Mouse (Mus musculus): ENCODE measurements around the gene Rdh7. TPM values are rescaled to one million over a fixed set of nuclear protein-coding genes. Genes with fewer than 3 reads are reported as not detected.

Gene Rdh7
- polyA plus RNA-seq, 1 experiment = not detected

GRCm38 (mm10) chr10:127886971-127887370, 1.6 kb downstream of the Rdh7 start:
- Histone ChIP-seq H3K36me3 (ENCODE audit: control insufficient read depth, insufficient read depth) (no peaks in the 10 kb centered on the region), H3K4me3 (ENCODE audit: insufficient read depth, poor library complexity, severe bottlenecking) (no peak overlapping the region), H3K79me3 (ENCODE audit: low read depth) (no peaks in the 10 kb centered on the region), H3ac (ENCODE audit: control insufficient read depth, insufficient read length, low read depth) (no peak overlapping the region), H3K27me3 (ENCODE audit: control insufficient read depth, insufficient read depth, insufficient read length) (peaks cover 17% of the 10 kb centered on the region), H3K79me2 (ENCODE audit: control insufficient read depth, insufficient read depth) (no peaks in the 10 kb centered on the region)
- TF ChIP-seq FOSL1 (IDR thresholded peaks at IDR 0.05; ENCODE audit: insufficient read depth, low read length, poor library complexity, severe bottlenecking) (no peak), USF1 (IDR thresholded peaks at IDR 0.05; ENCODE audit: low read depth) (no peak), MAX (IDR thresholded peaks at IDR 0.05) (no peak), CEBPB (IDR thresholded peaks at IDR 0.05; ENCODE audit: low read depth) (no peak), CTCF (IDR thresholded peaks at IDR 0.05; ENCODE audit: control insufficient read depth, insufficient read depth, insufficient read length) (no peak), MYOG (IDR thresholded peaks at IDR 0.05; ENCODE audit: control insufficient read depth, extremely low read depth, insufficient read length) (no peak), MYOD1 (IDR thresholded peaks at IDR 0.05; ENCODE audit: control insufficient read depth, insufficient read length, low read depth) (no peak)

GRCm38 (mm10) chr10:127886551-127886950, 2.1 kb downstream of the Rdh7 start:
- H3K36me3 ChIP-seq (ENCODE audit: control insufficient read depth, insufficient read depth) = no peaks in the 10 kb centered on the region
- no peaks in the 10 kb centered on the region for H3K79me3 ChIP-seq (ENCODE audit: low read depth)
- H3K27me3 ChIP-seq (ENCODE audit: control insufficient read depth, insufficient read depth, insufficient read length) = peaks cover 12% of the 10 kb centered on the region
- no peak overlapping the region for H3K4me3 ChIP-seq (ENCODE audit: insufficient read depth, poor library complexity, severe bottlenecking)
- H3K79me2 ChIP-seq (ENCODE audit: control insufficient read depth, insufficient read depth) = no peaks in the 10 kb centered on the region
- TF ChIP-seq MYOG (IDR thresholded peaks at IDR 0.05; ENCODE audit: control insufficient read depth, extremely low read depth, insufficient read length) = no peak
- TF ChIP-seq USF1 (IDR thresholded peaks at IDR 0.05; ENCODE audit: low read depth) = no peak
- TF ChIP-seq MAX (IDR thresholded peaks at IDR 0.05) = no peak
- TF ChIP-seq MYOD1 (IDR thresholded peaks at IDR 0.05; ENCODE audit: control insufficient read depth, insufficient read length, low read depth) = no peak
- no peak for TF ChIP-seq FOSL1 (IDR thresholded peaks at IDR 0.05; ENCODE audit: insufficient read depth, low read length, poor library complexity, severe bottlenecking)
- TF ChIP-seq CEBPB (IDR thresholded peaks at IDR 0.05; ENCODE audit: low read depth) = no peak
- TF ChIP-seq CTCF (IDR thresholded peaks at IDR 0.05; ENCODE audit: control insufficient read depth, insufficient read depth, insufficient read length) = no peak
- no peak overlapping the region for H3ac ChIP-seq (ENCODE audit: control insufficient read depth, insufficient read length, low read depth)

DNA sequence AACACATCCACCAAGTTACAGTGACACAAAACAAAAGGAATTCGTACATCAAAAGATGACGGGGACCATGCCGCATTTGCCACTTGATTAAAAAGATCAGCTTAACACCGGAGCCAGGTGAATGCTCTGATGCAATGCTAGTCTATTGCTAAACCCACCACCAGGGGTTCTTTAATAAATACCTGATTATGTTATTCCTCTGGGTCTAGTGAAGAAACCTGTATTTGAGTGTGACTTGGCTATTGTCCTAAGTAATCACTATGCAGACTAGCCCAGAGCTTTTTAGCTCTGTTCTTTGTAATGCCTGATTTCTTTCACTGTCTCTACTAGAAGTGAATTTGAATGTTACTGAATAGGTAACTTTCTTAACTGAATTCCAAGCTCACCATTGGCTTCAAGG, 7.6 kb downstream of the Rdh7 start:
- H3K4me3 ChIP-seq (ENCODE audit: insufficient read depth, poor library complexity, severe bottlenecking) = no peak overlapping the region
- no peaks in the 10 kb centered on the region for H3K79me3 ChIP-seq (ENCODE audit: low read depth)
- no peak overlapping the region for H3ac ChIP-seq (ENCODE audit: control insufficient read depth, insufficient read length, low read depth)
- TF ChIP-seq USF1 (IDR thresholded peaks at IDR 0.05; ENCODE audit: low read depth) (no peak), CTCF (IDR thresholded peaks at IDR 0.05; ENCODE audit: control insufficient read depth, insufficient read depth, insufficient read length) (no peak), MYOG (IDR thresholded peaks at IDR 0.05; ENCODE audit: control insufficient read depth, extremely low read depth, insufficient read length) (no peak), MAX (IDR thresholded peaks at IDR 0.05) (no peak), CEBPB (IDR thresholded peaks at IDR 0.05; ENCODE audit: low read depth) (no peak), FOSL1 (IDR thresholded peaks at IDR 0.05; ENCODE audit: insufficient read depth, low read length, poor library complexity, severe bottlenecking) (no peak), MYOD1 (IDR thresholded peaks at IDR 0.05; ENCODE audit: control insufficient read depth, insufficient read length, low read depth) (no peak)
- H3K27me3 ChIP-seq (ENCODE audit: control insufficient read depth, insufficient read depth, insufficient read length) = peaks cover 4% of the 10 kb centered on the region
- no peaks in the 10 kb centered on the region for H3K79me2 ChIP-seq (ENCODE audit: control insufficient read depth, insufficient read depth)
- no peaks in the 10 kb centered on the region for H3K36me3 ChIP-seq (ENCODE audit: control insufficient read depth, insufficient read depth)

DNA sequence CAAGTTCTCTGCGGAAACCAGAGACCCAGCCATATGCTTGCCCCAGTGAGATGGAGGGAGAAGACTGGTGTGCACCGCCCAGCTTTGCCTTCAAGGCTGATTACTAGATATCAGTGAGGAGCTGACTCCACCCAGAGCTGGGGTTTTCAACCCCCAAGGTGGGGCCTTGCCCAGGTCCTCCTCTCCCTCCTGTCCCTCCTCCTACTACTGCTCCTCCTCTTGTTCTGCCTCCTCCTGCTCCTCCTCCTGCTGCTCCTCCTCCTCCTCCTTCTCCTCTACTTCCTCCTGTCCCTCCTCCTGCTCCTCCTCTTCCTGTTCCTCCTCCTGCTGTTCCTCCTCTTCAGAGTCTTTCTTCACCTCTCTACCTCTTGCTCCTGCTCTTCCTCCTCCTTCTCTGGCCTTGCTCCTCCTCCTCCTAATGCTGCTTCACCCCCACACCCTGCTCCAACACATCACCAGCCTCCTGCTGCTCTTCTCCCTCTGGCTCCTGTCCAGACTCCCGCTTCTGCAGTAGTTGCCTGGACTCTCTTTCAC, 9.4 kb downstream of the Rdh7 start:
- Histone ChIP-seq H3K79me2 (ENCODE audit: control insufficient read depth, insufficient read depth) (no peaks in the 10 kb centered on the region), H3K79me3 (ENCODE audit: low read depth) (no peaks in the 10 kb centered on the region), H3K4me3 (ENCODE audit: insufficient read depth, poor library complexity, severe bottlenecking) (no peak overlapping the region), H3ac (ENCODE audit: control insufficient read depth, insufficient read length, low read depth) (no peak overlapping the region), H3K36me3 (ENCODE audit: control insufficient read depth, insufficient read depth) (no peaks in the 10 kb centered on the region), H3K27me3 (ENCODE audit: control insufficient read depth, insufficient read depth, insufficient read length) (peaks cover 7% of the 10 kb centered on the region)
- TF ChIP-seq MYOG (IDR thresholded peaks at IDR 0.05; ENCODE audit: control insufficient read depth, extremely low read depth, insufficient read length) (no peak), USF1 (IDR thresholded peaks at IDR 0.05; ENCODE audit: low read depth) (no peak), CTCF (IDR thresholded peaks at IDR 0.05; ENCODE audit: control insufficient read depth, insufficient read depth, insufficient read length) (no peak), CEBPB (IDR thresholded peaks at IDR 0.05; ENCODE audit: low read depth) (no peak), MYOD1 (IDR thresholded peaks at IDR 0.05; ENCODE audit: control insufficient read depth, insufficient read length, low read depth) (no peak), FOSL1 (IDR thresholded peaks at IDR 0.05; ENCODE audit: insufficient read depth, low read length, poor library complexity, severe bottlenecking) (no peak), MAX (IDR thresholded peaks at IDR 0.05) (no peak)

GRCm38 (mm10) chr10:127878262-127879057, 10.2 kb downstream of the Rdh7 start:
- no peak overlapping the region for H3K4me3 ChIP-seq (ENCODE audit: insufficient read depth, poor library complexity, severe bottlenecking)
- no peak overlapping the region for H3ac ChIP-seq (ENCODE audit: control insufficient read depth, insufficient read length, low read depth)
- H3K79me3 ChIP-seq (ENCODE audit: low read depth) = no peaks in the 10 kb centered on the region
- peaks cover 4% of the 10 kb centered on the region for H3K27me3 ChIP-seq (ENCODE audit: control insufficient read depth, insufficient read depth, insufficient read length)
- H3K36me3 ChIP-seq (ENCODE audit: control insufficient read depth, insufficient read depth) = no peaks in the 10 kb centered on the region
- TF ChIP-seq CTCF (IDR thresholded peaks at IDR 0.05; ENCODE audit: control insufficient read depth, insufficient read depth, insufficient read length) (no peak), MAX (IDR thresholded peaks at IDR 0.05) (no peak), MYOG (IDR thresholded peaks at IDR 0.05; ENCODE audit: control insufficient read depth, extremely low read depth, insufficient read length) (no peak), MYOD1 (IDR thresholded peaks at IDR 0.05; ENCODE audit: control insufficient read depth, insufficient read length, low read depth) (no peak), FOSL1 (IDR thresholded peaks at IDR 0.05; ENCODE audit: insufficient read depth, low read length, poor library complexity, severe bottlenecking) (no peak), USF1 (IDR thresholded peaks at IDR 0.05; ENCODE audit: low read depth) (no peak), CEBPB (IDR thresholded peaks at IDR 0.05; ENCODE audit: low read depth) (no peak)
- no peaks in the 10 kb centered on the region for H3K79me2 ChIP-seq (ENCODE audit: control insufficient read depth, insufficient read depth)

All from C2C12 (cell line).